In the genomic region with DNA sequence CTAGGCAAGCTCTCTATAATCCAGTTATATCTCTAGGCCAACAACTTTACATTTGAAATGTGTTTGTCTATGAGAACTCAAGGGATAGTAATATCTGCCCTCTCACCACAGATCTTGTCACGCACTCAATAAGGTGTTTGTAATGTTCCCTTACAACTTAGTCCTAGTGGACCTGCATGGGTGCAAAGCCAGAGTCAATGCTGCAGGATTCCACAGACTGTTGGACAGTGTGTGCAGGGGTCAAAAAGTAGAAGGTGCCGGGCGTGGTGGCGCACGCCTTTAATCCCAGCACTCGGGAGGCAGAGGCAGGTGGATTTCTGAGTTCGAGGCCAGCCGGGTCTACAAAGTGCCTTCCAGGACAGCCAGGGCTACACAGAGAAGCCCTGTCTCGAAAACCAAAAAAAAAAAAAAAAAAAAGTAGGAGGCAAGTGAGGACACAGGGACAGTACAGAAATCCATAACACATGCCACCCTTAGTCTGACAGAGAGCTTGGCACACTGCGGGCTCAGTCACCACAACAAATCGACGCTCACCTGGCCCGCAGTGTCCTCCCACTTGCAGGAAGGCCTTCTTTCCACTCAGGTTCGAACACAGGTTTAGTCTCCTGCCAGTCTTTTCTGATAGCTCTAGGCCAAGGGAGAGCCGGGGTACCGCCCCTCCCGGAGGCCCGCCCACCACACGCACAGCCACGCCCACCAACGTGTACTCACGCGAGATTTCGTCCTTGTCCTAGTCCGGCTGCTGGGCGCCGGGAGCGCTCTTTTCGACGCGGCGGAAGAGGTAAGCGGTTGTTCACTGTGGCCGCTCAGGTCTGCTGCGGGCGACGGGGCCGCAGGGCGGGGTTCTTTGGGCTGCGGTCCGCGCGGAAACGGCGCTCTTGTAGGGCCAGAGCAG, we compare ENCODE assay signal across 8 mouse cellular contexts. TPM values are rescaled to one million over a fixed set of nuclear protein-coding genes. Genes with fewer than 3 reads are reported as not detected.
DNase-seq lines count a peak whose midpoint lies in the region; ATAC-seq lines count a peak whose summit lies in the region.

A gene (plus strand): TSS at position 712 of the 895 bp plus-strand sequence.

- peak within 1 kb of the TSS; percentile 77 for H3K4me2 ChIP-seq in hindbrain, embryonic 11.5 days (replicated peaks; ENCODE audit: low read depth, low read length)

- peaks cover 6% of the 10 kb centered on the region; the same call in 1 of the 2 replicates for H3K36me3 ChIP-seq in hindbrain, embryonic 11.5 days (ENCODE audit: control insufficient read depth, insufficient read depth, low read length)

- H3K9me3 ChIP-seq in hindbrain, embryonic 11.5 days (ENCODE audit: control insufficient read depth, low read length), result no peaks in the 10 kb centered on the region

- H3K4me3 ChIP-seq in hindbrain, embryonic 11.5 days (ENCODE audit: low read depth, low read length), result peak within 1 kb of the TSS; percentile 87

- peak within 1 kb of the TSS; percentile 87 for H3K27ac ChIP-seq in hindbrain, embryonic 11.5 days (ENCODE audit: low read depth, low read length)

- H3K9ac ChIP-seq in hindbrain, embryonic 11.5 days (ENCODE audit: low read depth, low read length), result peak within 1 kb of the TSS; percentile 94

- DNase-seq in Muller cell, postnatal 12 days (ENCODE audit: inconsistent ontology term), result peak; percentile 96
- peak; percentile 96 for DNase-seq in cerebellum, adult 9-11 months
- DNase-seq in frontal cortex, adult 2 months (ENCODE audit: extremely low spot score in 1 of 2, low spot score in 1 of 2), result peak; percentile 91 to 97
- DNase-seq in hindbrain, embryonic 11.5 days (ENCODE audit: low spot score), result peak; percentile 97
- peak; percentile 98 for DNase-seq in layer of hippocampus, postnatal 10 days (ENCODE audit: low spot score in 2 of 2)
- peak; percentile 99 for DNase-seq in lung, postnatal 10 days
- peak; percentile 99 for DNase-seq in ovary, postnatal 36 days (ENCODE audit: low spot score)
- peak; percentile 99 for DNase-seq in thymus, postnatal 25 days

- no peaks in the 10 kb centered on the region; the same call in 1 of the 2 replicates for H3K4me1 ChIP-seq in hindbrain, embryonic 11.5 days (replicated peaks; ENCODE audit: control insufficient read depth, insufficient read depth, low read length)

- WGBS in hindbrain, embryonic 11.5 days, result 13% methylated on average over 45 of the region's 45 CpGs

- ATAC-seq in hindbrain, embryonic 11.5 days (ENCODE audit: low FRiP score), result peak; percentile 99

- no peaks in the 10 kb centered on the region for H3K27me3 ChIP-seq in hindbrain, embryonic 11.5 days (ENCODE audit: control insufficient read depth, insufficient read depth, low read length)

RNA-seq across cellular contexts. Expression of the gene that starts here (rescaled TPM):
- polyA plus RNA-seq in frontal cortex, adult 2 months (2012; rRNA removed), result 32.3 and 38.9 TPM in 2 replicates
- polyA plus RNA-seq in hindbrain, embryonic 11.5 days (2014; fragmentation: Nextera tagmentation; extraction: Ambion mirVana), result 56.3 and 64.0 TPM in 2 replicates
- total RNA-seq in layer of hippocampus, postnatal 10 days (2021), result 10 to 100 TPM; 41.4 to 42.6 TPM

Comparison
In these comparisons a context has a peak if more than half of its experiments do, and no peak if none do; other contexts are left out.
1. Peak in every context shown above with its lines: DNase-seq, ATAC-seq, H3K4me3 ChIP-seq and H3K27ac ChIP-seq.